Mouse (Mus musculus) neural tube, embryonic 13.5 days (tissue): ENCODE results near the gene Atad2b. TPM values are rescaled to one million over a fixed set of nuclear protein-coding genes. Genes with fewer than 3 reads are reported as not detected.
"Not testable (repeated sequence)": the region's sequence is repeated elsewhere in the genome, so short reads cannot be mapped to it uniquely, and the experiment has no call there.

ENCODE experiments used
- ATAC-seq: fragments of 200-750 bp; cut with Nextera tagmentation; 2 replicates; pipeline ENCODE4 v1.8.0; 2017; ENCODE audit warnings: low read depth, mild to moderate bottlenecking, moderate TSS enrichment, moderate library complexity
- H3K27ac ChIP-seq: fragments of 300-500 bp; sonication (generic); replicated peaks from 2 replicates; pipeline ENCODE4 v1.5.1; 2015; ENCODE audit warnings: moderate library complexity, mild to moderate bottlenecking, inconsistent platforms
- H3K27me3 ChIP-seq: fragments of 300-500 bp; sonication (generic); 2 replicates; pipeline ENCODE4 v1.6.1; 2015; ENCODE audit warnings: mild to moderate bottlenecking, inconsistent platforms
- H3K36me3 ChIP-seq: fragments of 300-500 bp; sonication (generic); 2 replicates; pipeline ENCODE4 v1.6.1; 2015; ENCODE audit warnings: mild to moderate bottlenecking, inconsistent platforms
- H3K4me1 ChIP-seq: fragments of 300-500 bp; sonication (generic); replicated peaks from 2 replicates; pipeline ENCODE4 v1.6.1; 2015; ENCODE audit warnings: inconsistent platforms
- H3K4me2 ChIP-seq: fragments of 300-500 bp; sonication (generic); 2 replicates; pipeline ENCODE4 v1.6.1; 2015; ENCODE audit warnings: inconsistent platforms, mild to moderate bottlenecking, moderate library complexity
- H3K4me3 ChIP-seq: fragments of 300-500 bp; sonication (generic); 2 replicates; pipeline ENCODE4 v1.5.1; 2015; ENCODE audit warnings: mild to moderate bottlenecking, inconsistent platforms
- H3K9ac ChIP-seq: fragments of 300-500 bp; sonication (generic); 2 replicates; pipeline ENCODE4 v1.6.1; 2015; ENCODE audit warnings: moderate library complexity, mild to moderate bottlenecking, inconsistent platforms
- H3K9me3 ChIP-seq: fragments of 300-500 bp; sonication (generic); 2 replicates; pipeline ENCODE4 v1.6.1; 2016; ENCODE audit warnings: inconsistent platforms
- WGBS: fragments of 180-500 bp; shearing (Covaris S2); methylation state at CpG from one replicate; pipeline ENCODE4 v1.1.7; 2015; 5-methylcytosine and 5-hydroxymethylcytosine counted together
- polyA plus RNA-seq: library from polyadenylated mRNA; unstranded; fragments of >200 nt; fragmentation: Nextera tagmentation; extraction: Ambion mirVana; gene quantifications from 2 replicates; pipeline ENCODE4 v1.2.1, GENCODE M21; 2015

The Atad2b gene
- polyA plus RNA-seq, 1 experiment from 2014 or later: 12.8 TPM

GRCm38 (mm10) chr12:4914441-4914840 is 2.7 kb upstream of the Atad2b start:
- Histone ChIP-seq H3K36me3 (no peaks in the 10 kb centered on the region), H3K9me3 (no peaks in the 10 kb centered on the region), H3K27ac (no peak overlapping the region), H3K27me3 (no peaks in the 10 kb centered on the region), H3K4me2 (no peak overlapping the region), H3K9ac (no peak overlapping the region), H3K4me3 (no peak overlapping the region), H3K4me1 (peaks cover 16% of the 10 kb centered on the region)
- WGBS: 56% methylated on average over 3 of the region's 3 CpGs
- no peak for ATAC-seq

GRCm38 (mm10) chr12:4914944-4915343 is 2.2 kb upstream of the Atad2b start:
- H3K9me3 ChIP-seq: no peaks in the 10 kb centered on the region
- ATAC-seq: no peak
- 79% methylated on average over 3 of the region's 3 CpGs for WGBS
- H3K27me3 ChIP-seq: no peaks in the 10 kb centered on the region
- no peaks in the 10 kb centered on the region for H3K36me3 ChIP-seq
- no peak overlapping the region for H3K9ac ChIP-seq
- peaks cover 21% of the 10 kb centered on the region for H3K4me1 ChIP-seq
- no peak overlapping the region for H3K27ac ChIP-seq
- H3K4me3 ChIP-seq: no peak overlapping the region
- no peak overlapping the region for H3K4me2 ChIP-seq

- Histone ChIP-seq H3K27me3 (no peaks in the 10 kb centered on the region), H3K4me1 (peaks cover 29% of the 10 kb centered on the region), H3K27ac (peak overlapping the region; percentile 99), H3K4me2 (peak overlapping the region; percentile 72), H3K9me3 (no peaks in the 10 kb centered on the region), H3K4me3 (peak overlapping the region; percentile 96), H3K36me3 (no peaks in the 10 kb centered on the region), H3K9ac (peak overlapping the region; percentile 99)
- ATAC-seq: peak; percentile 72
- WGBS: under 1% methylated on average over 47 of the region's 48 CpGs
Observed at GRCm38 (mm10) chr12:4917805-4918591, 845 bp downstream of the Atad2b start.

GRCm38 (mm10) chr12:4928197-4928596 is 11.0 kb downstream of the Atad2b start:
- no peak overlapping the region for H3K4me3 ChIP-seq
- no peaks in the 10 kb centered on the region; the same call in 1 of the 2 replicates for H3K4me1 ChIP-seq
- no peak for ATAC-seq
- H3K9ac ChIP-seq: no peak overlapping the region
- H3K36me3 ChIP-seq: no peaks in the 10 kb centered on the region
- 86% methylated on average over 2 of the region's 2 CpGs for WGBS
- H3K4me2 ChIP-seq: no peak overlapping the region
- no peaks in the 10 kb centered on the region for H3K9me3 ChIP-seq
- H3K27ac ChIP-seq: no peak overlapping the region
- no peaks in the 10 kb centered on the region for H3K27me3 ChIP-seq

GRCm38 (mm10) chr12:4930820-4931548 is 13.8 kb downstream of the Atad2b start:
- Histone ChIP-seq H3K27me3 (no peaks in the 10 kb centered on the region), H3K4me2 (no peak overlapping the region), H3K4me3 (no peak overlapping the region), H3K4me1 (no peaks in the 10 kb centered on the region), H3K27ac (no peak overlapping the region), H3K9ac (no peak overlapping the region), H3K36me3 (no peaks in the 10 kb centered on the region), H3K9me3 (no peaks in the 10 kb centered on the region)
- WGBS: 91% methylated on average over 3 of the region's 3 CpGs
- no peak for ATAC-seq

GRCm38 (mm10) chr12:4952272-4952671 is 35.1 kb downstream of the Atad2b start:
- WGBS: 100% methylated on average over 1 of the region's 1 CpGs
- Histone ChIP-seq H3K9me3 (no peaks in the 10 kb centered on the region), H3K4me2 (no peak overlapping the region), H3K4me1 (no peaks in the 10 kb centered on the region), H3K9ac (no peak overlapping the region), H3K27ac (no peak overlapping the region), H3K27me3 (no peaks in the 10 kb centered on the region), H3K36me3 (peaks cover 72% of the 10 kb centered on the region), H3K4me3 (no peak overlapping the region)
- no peak for ATAC-seq

GRCm38 (mm10) chr12:4953156-4953555 is 36.0 kb downstream of the Atad2b start:
- 83% methylated on average over 4 of the region's 4 CpGs for WGBS
- no peak for ATAC-seq
- H3K9me3 ChIP-seq: no peaks in the 10 kb centered on the region
- H3K36me3 ChIP-seq: peaks cover 66% of the 10 kb centered on the region
- H3K9ac ChIP-seq: no peak overlapping the region
- no peak overlapping the region for H3K4me3 ChIP-seq
- no peak overlapping the region for H3K4me2 ChIP-seq
- no peaks in the 10 kb centered on the region for H3K27me3 ChIP-seq
- H3K4me1 ChIP-seq: no peaks in the 10 kb centered on the region
- H3K27ac ChIP-seq: no peak overlapping the region

GRCm38 (mm10) chr12:4972939-4973338 is 55.8 kb downstream of the Atad2b start:
- no peaks in the 10 kb centered on the region for H3K27me3 ChIP-seq
- ATAC-seq: no peak
- H3K4me1 ChIP-seq: no peaks in the 10 kb centered on the region
- WGBS: 54% methylated on average over 1 of the region's 1 CpGs
- no peaks in the 10 kb centered on the region for H3K9me3 ChIP-seq
- H3K4me3 ChIP-seq: no peak overlapping the region
- no peak overlapping the region for H3K4me2 ChIP-seq
- H3K36me3 ChIP-seq: peaks cover 52% of the 10 kb centered on the region
- H3K9ac ChIP-seq: no peak overlapping the region
- H3K27ac ChIP-seq: no peak overlapping the region

- H3K4me3 ChIP-seq: no peak overlapping the region
- H3K27ac ChIP-seq: no peak overlapping the region
- H3K4me2 ChIP-seq: no peak overlapping the region
- no peaks in the 10 kb centered on the region for H3K27me3 ChIP-seq
- no peak overlapping the region for H3K9ac ChIP-seq
- no peaks in the 10 kb centered on the region for H3K4me1 ChIP-seq
- no peaks in the 10 kb centered on the region for H3K9me3 ChIP-seq
- peaks cover 62% of the 10 kb centered on the region for H3K36me3 ChIP-seq
- ATAC-seq: no peak
- 91% methylated on average over 6 of the region's 6 CpGs for WGBS
Observed at GRCm38 (mm10) chr12:4978324-4978723, 61.2 kb downstream of the Atad2b start.

GRCm38 (mm10) chr12:4996981-4997380 is 79.8 kb downstream of the Atad2b start:
- no peaks in the 10 kb centered on the region for H3K9me3 ChIP-seq
- H3K9ac ChIP-seq: no peak overlapping the region
- no peak overlapping the region for H3K4me3 ChIP-seq
- no peak overlapping the region for H3K4me2 ChIP-seq
- no peak for ATAC-seq
- no peaks in the 10 kb centered on the region for H3K27me3 ChIP-seq
- no peaks in the 10 kb centered on the region for H3K36me3 ChIP-seq
- no peaks in the 10 kb centered on the region for H3K4me1 ChIP-seq
- no peak overlapping the region for H3K27ac ChIP-seq

GRCm38 (mm10) chr12:5005338-5005737 is 88.2 kb downstream of the Atad2b start:
- no peak for ATAC-seq
- H3K4me2 ChIP-seq: no peak overlapping the region

GRCm38 (mm10) chr12:5005776-5006175 is 88.6 kb downstream of the Atad2b start:
- H3K4me3 ChIP-seq, H3K9ac ChIP-seq, H3K27me3 ChIP-seq, H3K4me1 ChIP-seq, H3K4me2 ChIP-seq, H3K9me3 ChIP-seq, H3K27ac ChIP-seq, ATAC-seq: not testable (repeated sequence)
- H3K36me3 ChIP-seq: peaks cover 26% of the 10 kb centered on the region
- 71% methylated on average over 3 of the region's 3 CpGs for WGBS

More at GRCm38 (mm10) chr12:5005338-5005737, 88.2 kb downstream of the Atad2b start:
- 83% methylated on average over 3 of the region's 3 CpGs for WGBS
- Histone ChIP-seq H3K27me3 (no peaks in the 10 kb centered on the region), H3K4me1 (no peaks in the 10 kb centered on the region), H3K27ac (no peak overlapping the region), H3K36me3 (peaks cover 23% of the 10 kb centered on the region; the same call in 1 of the 2 replicates), H3K9ac (no peak overlapping the region), H3K9me3 (no peaks in the 10 kb centered on the region), H3K4me3 (no peak overlapping the region)
